Mouse (Mus musculus): ENCODE measurements around the gene Lnp1. TPM values are rescaled to one million over a fixed set of nuclear protein-coding genes. Genes with fewer than 3 reads are reported as not detected.
"Not testable (repeated sequence)": the region's sequence is repeated elsewhere in the genome, so short reads cannot be mapped to it uniquely, and the experiment has no call there.

Lnp1 gene
- total RNA-seq (2021): not detected
- long read RNA-seq, experiment 1: 0 reads
- long read RNA-seq, experiment 2: 0 reads

GRCm38 (mm10) chr16:56928023-56928422 lies at the start of gene Lnp1:
Gene Lnp1, minus strand, starts transcription at chr16:56928061.
- DNase-seq: no peak
- intact Hi-C loops (cut with DNase I; ENCODE audit: low total_unique reads): no loop called here

- no peak for DNase-seq
- intact Hi-C loops (cut with DNase I; ENCODE audit: low total_unique reads): no loop called here
Measured at GRCm38 (mm10) chr16:56974646-56975045, 46.8 kb upstream of the Lnp1 start.

GRCm38 (mm10) chr16:56958311-56958710 lies 30.4 kb upstream of the Lnp1 start:
- DNase-seq; intact Hi-C loops (cut with DNase I; ENCODE audit: low total_unique reads): not testable (repeated sequence)

- intact Hi-C loops (cut with DNase I; ENCODE audit: low total_unique reads): no loop called here
Measured at GRCm38 (mm10) chr16:56949085-56949484, 21.2 kb upstream of the Lnp1 start.

GRCm38 (mm10) chr16:56942341-56942740 lies 14.5 kb upstream of the Lnp1 start:
- no peak for DNase-seq
- intact Hi-C loops (cut with DNase I; ENCODE audit: low total_unique reads): no loop called here

More at GRCm38 (mm10) chr16:56949085-56949484, 21.2 kb upstream of the Lnp1 start:
- DNase-seq: no peak

- intact Hi-C loops (cut with DNase I; ENCODE audit: low total_unique reads): loop anchor here (5.0 kb wide), 1 partner anchor 148 kb away; no protein-coding TSS in a partner anchor
Measured at GRCm38 (mm10) chr16:56920102-56920657, 7.7 kb downstream of the Lnp1 start.

GRCm38 (mm10) chr16:56917230-56917629 lies 10.6 kb downstream of the Lnp1 start:
- intact Hi-C loops (cut with DNase I; ENCODE audit: low total_unique reads): loop anchor here (5.0 kb wide), 1 partner anchor 120 kb away; the partner anchor contains the start of gene Adgrg7
- DNase-seq: no peak

More at GRCm38 (mm10) chr16:56920102-56920657, 7.7 kb downstream of the Lnp1 start:
- no peak for DNase-seq

GRCm38 (mm10) chr16:56908986-56909385 lies 18.9 kb downstream of the Lnp1 start:
- no peak for DNase-seq
- intact Hi-C loops (cut with DNase I; ENCODE audit: low total_unique reads): no loop called here

- intact Hi-C loops (cut with DNase I; ENCODE audit: low total_unique reads); DNase-seq: not testable (repeated sequence)
Measured at GRCm38 (mm10) chr16:56902206-56902605, 25.7 kb downstream of the Lnp1 start.

- intact Hi-C loops (cut with DNase I; ENCODE audit: low total_unique reads): no loop called here
- DNase-seq: no peak
Measured at GRCm38 (mm10) chr16:56891583-56891982, 36.3 kb downstream of the Lnp1 start.

GRCm38 (mm10) chr16:56886616-56887116 lies 41.2 kb downstream of the Lnp1 start:
- DNase-seq: no peak
- intact Hi-C loops (cut with DNase I; ENCODE audit: low total_unique reads): no loop called here

- peak; percentile 92 for DNase-seq
- intact Hi-C loops (cut with DNase I; ENCODE audit: low total_unique reads): no loop called here
Measured at GRCm38 (mm10) chr16:56885824-56886615, 41.8 kb downstream of the Lnp1 start, which contains the start of gene Tmem45a. Gene Tmem45a, minus strand, starts transcription at chr16:56886166.

- intact Hi-C loops (cut with DNase I; ENCODE audit: low total_unique reads): no loop called here
- DNase-seq: no peak
Measured at GRCm38 (mm10) chr16:56884811-56885210, 43.0 kb downstream of the Lnp1 start.

- intact Hi-C loops (cut with DNase I; ENCODE audit: low total_unique reads): no loop called here
Measured at GRCm38 (mm10) chr16:56873410-56873809, 54.5 kb downstream of the Lnp1 start.

GRCm38 (mm10) chr16:56870458-56870857 lies 57.4 kb downstream of the Lnp1 start:
- intact Hi-C loops (cut with DNase I; ENCODE audit: low total_unique reads): no loop called here

More at GRCm38 (mm10) chr16:56873410-56873809, 54.5 kb downstream of the Lnp1 start:
- DNase-seq: no peak

GRCm38 (mm10) chr16:56868361-56868760 lies 59.5 kb downstream of the Lnp1 start:
- no peak for DNase-seq
- intact Hi-C loops (cut with DNase I; ENCODE audit: low total_unique reads): no loop called here

More at GRCm38 (mm10) chr16:56870458-56870857, 57.4 kb downstream of the Lnp1 start:
- DNase-seq: no peak

GRCm38 (mm10) chr16:56867591-56867990 lies 60.3 kb downstream of the Lnp1 start:
- intact Hi-C loops (cut with DNase I; ENCODE audit: low total_unique reads): no loop called here
- DNase-seq: no peak

Measured in gastrocnemius, postnatal 14 days (tissue).